Mouse (Mus musculus) midbrain, embryonic 14.5 days (tissue): Measurements from ENCODE around the gene Ube2q1. TPM values are rescaled to one million over a fixed set of nuclear protein-coding genes. Genes with fewer than 3 reads are reported as not detected.
"Not testable (repeated sequence)": the region's sequence is repeated elsewhere in the genome, so short reads cannot be mapped to it uniquely, and the experiment has no call there.

Experiments used
- ATAC-seq: fragments of 200-750 bp; cut with Nextera tagmentation; 2 replicates; pipeline ENCODE4 v1.8.0; 2017; ENCODE audit warnings: moderate number of reproducible peaks, moderate library complexity; ENCODE audit not compliant: low FRiP score, low TSS enrichment
- DNase-seq: peaks from one replicate; pipeline ENCODE4 v3.0.0-alpha.2; 2015
- H3K27ac ChIP-seq: fragments of 300-500 bp; sonication (generic); replicated peaks from 2 replicates; pipeline ENCODE4 v1.5.1; 2014; ENCODE audit warnings: mild to moderate bottlenecking, low read depth, low read length, moderate library complexity
- H3K27me3 ChIP-seq: fragments of 300-500 bp; sonication (generic); 2 replicates; pipeline ENCODE4 v1.6.1; 2014; ENCODE audit warnings: low read length, control low read depth, mixed read lengths; ENCODE audit not compliant: control insufficient read depth, insufficient read depth
- H3K36me3 ChIP-seq: fragments of 300-500 bp; sonication (generic); 2 replicates; pipeline ENCODE4 v1.6.1; 2014; ENCODE audit warnings: low read length, control low read depth; ENCODE audit not compliant: control insufficient read depth, insufficient read depth
- H3K4me1 ChIP-seq: fragments of 300-500 bp; sonication (generic); 2 replicates; pipeline ENCODE4 v1.6.1; 2014; ENCODE audit warnings: mild to moderate bottlenecking, antibody characterized with exemption, low read length, control low read depth; ENCODE audit not compliant: control insufficient read depth, insufficient read depth
- H3K4me2 ChIP-seq: fragments of 300-500 bp; sonication (generic); 2 replicates; pipeline ENCODE4 v1.6.1; 2014; ENCODE audit warnings: mild to moderate bottlenecking, low read length, moderate library complexity
- H3K4me3 ChIP-seq: fragments of 300-500 bp; sonication (generic); replicated peaks from 2 replicates; pipeline ENCODE4 v1.5.1; 2014; ENCODE audit warnings: low read depth, low read length
- H3K9ac ChIP-seq: fragments of 300-500 bp; sonication (generic); replicated peaks from 2 replicates; pipeline ENCODE4 v1.6.1; 2014; ENCODE audit warnings: mild to moderate bottlenecking, low read length, moderate library complexity
- H3K9me3 ChIP-seq: fragments of 300-500 bp; sonication (generic); 2 replicates; pipeline ENCODE4 v1.6.1; 2016; ENCODE audit warnings: low read length, control low read depth, mixed read lengths; ENCODE audit not compliant: control insufficient read depth
- WGBS: fragments of 180-500 bp; shearing (Covaris S2); extraction: QIAGEN DNeasy Blood & Tissue Kit; methylation state at CpG from one replicate; pipeline ENCODE4 v1.1.7; 2014; 5-methylcytosine and 5-hydroxymethylcytosine counted together
- polyA plus RNA-seq: library from polyadenylated mRNA; unstranded; fragments of >200 nt; fragmentation: Nextera tagmentation; extraction: Ambion mirVana; gene quantifications from 2 replicates; pipeline ENCODE4 v1.2.1, GENCODE M21; 2014

Ube2q1 gene
- polyA plus RNA-seq, 1 experiment from 2014 or later: 25.0 TPM

DNA sequence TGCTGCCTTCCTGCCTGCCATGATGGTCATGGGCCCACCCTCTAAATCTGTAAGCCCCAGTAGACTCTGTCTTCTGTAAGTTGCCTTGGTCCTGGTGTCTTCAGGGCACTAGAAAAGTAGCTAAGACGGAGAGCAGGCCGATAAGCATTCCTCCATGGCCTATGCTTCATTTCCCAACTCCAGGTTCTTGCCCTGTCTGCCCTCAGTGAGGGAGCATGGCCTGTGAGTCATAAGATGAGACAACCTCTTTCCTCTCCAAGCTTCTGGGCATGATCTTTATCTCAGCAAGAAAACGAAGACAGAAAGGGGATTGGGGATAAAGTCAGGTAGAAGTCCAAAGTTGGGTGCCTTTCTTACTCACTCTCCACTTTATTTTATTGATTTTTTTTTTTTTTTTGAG, 25.1 kb downstream of the Ube2q1 start:
- Histone ChIP-seq H3K4me2 (no peak overlapping the region), H3K27ac (no peak overlapping the region), H3K9ac (no peak overlapping the region), H3K27me3 (no peaks in the 10 kb centered on the region), H3K36me3 (no peaks in the 10 kb centered on the region), H3K4me3 (no peak overlapping the region), H3K9me3 (no peaks in the 10 kb centered on the region), H3K4me1 (no peaks in the 10 kb centered on the region)
- DNase-seq: no peak
- 89% methylated on average over 3 of the region's 3 CpGs for WGBS
- no peak for ATAC-seq

GRCm38 (mm10) chr3:89799476-89799875, 26.1 kb downstream of the Ube2q1 start:
- H3K4me2 ChIP-seq: peak overlapping the region; percentile 17; the same call in 1 of the 2 replicates
- no peaks in the 10 kb centered on the region for H3K27me3 ChIP-seq
- no peak overlapping the region for H3K4me3 ChIP-seq
- no peak overlapping the region for H3K27ac ChIP-seq
- WGBS: 3% methylated on average over 13 of the region's 13 CpGs
- DNase-seq (no peak), ATAC-seq (no peak)
- no peak overlapping the region for H3K9ac ChIP-seq
- no peaks in the 10 kb centered on the region for H3K36me3 ChIP-seq
- H3K4me1 ChIP-seq: no peaks in the 10 kb centered on the region
- no peaks in the 10 kb centered on the region for H3K9me3 ChIP-seq

- not testable (repeated sequence) for H3K27ac ChIP-seq, H3K9me3 ChIP-seq, H3K4me1 ChIP-seq, H3K4me2 ChIP-seq, H3K9ac ChIP-seq, ATAC-seq, DNase-seq, H3K36me3 ChIP-seq, H3K27me3 ChIP-seq, H3K4me3 ChIP-seq
- WGBS: 36% methylated on average over 3 of the region's 3 CpGs
These were observed 26.7 kb downstream of the Ube2q1 start for GRCm38 (mm10) chr3:89800078-89800477.

- Histone ChIP-seq H3K27ac (no peak overlapping the region), H3K9ac (no peak overlapping the region), H3K4me1 (no peaks in the 10 kb centered on the region), H3K27me3 (no peaks in the 10 kb centered on the region), H3K9me3 (no peaks in the 10 kb centered on the region), H3K4me2 (no peak overlapping the region), H3K36me3 (no peaks in the 10 kb centered on the region), H3K4me3 (no peak overlapping the region)
- 70% methylated on average over 5 of the region's 5 CpGs for WGBS
- no peak for DNase-seq
- no peak for ATAC-seq
These were observed 27.5 kb downstream of the Ube2q1 start for GRCm38 (mm10) chr3:89800774-89801506.

GRCm38 (mm10) chr3:89801507-89801847, 28.1 kb downstream of the Ube2q1 start:
- DNase-seq (no peak), ATAC-seq (no peak)
- no peak overlapping the region for H3K4me3 ChIP-seq
- no peaks in the 10 kb centered on the region for H3K27me3 ChIP-seq
- WGBS: 48% methylated on average over 3 of the region's 3 CpGs
- H3K9ac ChIP-seq: no peak overlapping the region
- H3K9me3 ChIP-seq: no peaks in the 10 kb centered on the region
- no peaks in the 10 kb centered on the region for H3K36me3 ChIP-seq
- H3K4me1 ChIP-seq: no peaks in the 10 kb centered on the region
- no peak overlapping the region for H3K27ac ChIP-seq
- no peak overlapping the region for H3K4me2 ChIP-seq

DNA sequence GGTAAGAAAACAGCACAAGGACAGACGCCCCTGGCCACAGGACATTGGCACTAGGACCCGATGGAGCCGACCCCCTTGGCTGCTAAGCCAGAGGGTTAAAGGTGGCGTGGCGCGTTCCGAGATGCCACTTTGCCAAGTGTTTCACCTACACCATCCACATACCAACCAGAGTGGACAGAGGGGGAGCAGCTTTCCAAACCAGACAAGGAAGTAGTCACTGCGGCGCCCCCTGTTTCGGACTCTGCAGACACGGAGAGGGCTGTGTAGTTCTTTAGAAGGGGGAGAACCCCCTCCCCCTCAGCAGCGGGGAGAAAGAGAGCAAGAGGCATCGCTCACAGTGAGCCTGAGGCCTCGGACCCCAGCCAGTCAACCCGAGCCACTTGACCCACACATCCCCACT, 29.5 kb downstream of the Ube2q1 start:
- H3K27ac ChIP-seq: no peak overlapping the region
- H3K36me3 ChIP-seq: no peaks in the 10 kb centered on the region
- H3K27me3 ChIP-seq: no peaks in the 10 kb centered on the region
- no peak for ATAC-seq
- no peaks in the 10 kb centered on the region for H3K4me1 ChIP-seq
- no peak overlapping the region for H3K4me2 ChIP-seq
- DNase-seq: no peak
- no peak overlapping the region for H3K9ac ChIP-seq
- no peaks in the 10 kb centered on the region for H3K9me3 ChIP-seq
- 65% methylated on average over 15 of the region's 15 CpGs for WGBS
- no peak overlapping the region for H3K4me3 ChIP-seq

GRCm38 (mm10) chr3:89805179-89805578, 31.8 kb downstream of the Ube2q1 start:
- ATAC-seq: no peak
- WGBS: 71% methylated on average over 4 of the region's 4 CpGs
- Histone ChIP-seq H3K9me3 (peaks cover 7% of the 10 kb centered on the region; the same call in 1 of the 2 replicates), H3K27me3 (no peaks in the 10 kb centered on the region), H3K4me2 (no peak overlapping the region), H3K27ac (no peak overlapping the region), H3K4me3 (no peak overlapping the region), H3K9ac (no peak overlapping the region), H3K4me1 (no peaks in the 10 kb centered on the region), H3K36me3 (no peaks in the 10 kb centered on the region)
- DNase-seq: no peak

GRCm38 (mm10) chr3:89806751-89807150, 33.3 kb downstream of the Ube2q1 start:
- ATAC-seq (no peak), DNase-seq (no peak)
- H3K27me3 ChIP-seq: no peaks in the 10 kb centered on the region
- no peaks in the 10 kb centered on the region for H3K4me1 ChIP-seq
- no peak overlapping the region for H3K4me3 ChIP-seq
- H3K27ac ChIP-seq: no peak overlapping the region
- H3K9me3 ChIP-seq: peaks cover 10% of the 10 kb centered on the region; the same call in 1 of the 2 replicates
- no peak overlapping the region for H3K9ac ChIP-seq
- no peak overlapping the region for H3K4me2 ChIP-seq
- 94% methylated on average over 2 of the region's 2 CpGs for WGBS
- no peaks in the 10 kb centered on the region for H3K36me3 ChIP-seq

DNA sequence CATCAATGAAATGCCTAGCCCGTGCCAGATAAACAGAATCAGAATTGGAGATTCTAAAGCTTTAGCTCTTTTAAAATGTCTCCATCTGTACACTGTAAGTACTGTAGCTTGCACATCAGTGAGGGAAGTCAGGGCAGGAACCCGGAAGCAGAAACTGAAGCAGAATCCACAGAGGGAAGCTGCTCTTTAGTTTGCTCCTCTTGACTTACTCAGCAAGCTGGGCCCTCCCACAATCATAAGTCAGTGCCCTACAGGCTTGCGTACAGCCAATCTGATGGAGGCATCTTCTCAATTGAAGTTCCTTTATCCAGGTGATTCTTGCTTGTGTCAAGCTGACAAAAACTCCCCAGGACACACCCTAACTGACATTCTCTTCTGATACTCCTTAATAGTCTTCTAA, 33.8 kb downstream of the Ube2q1 start:
- Histone ChIP-seq H3K27ac (no peak overlapping the region), H3K9me3 (peaks cover 10% of the 10 kb centered on the region; the same call in 1 of the 2 replicates), H3K9ac (no peak overlapping the region), H3K4me2 (no peak overlapping the region), H3K4me1 (no peaks in the 10 kb centered on the region), H3K36me3 (no peaks in the 10 kb centered on the region), H3K4me3 (no peak overlapping the region), H3K27me3 (no peaks in the 10 kb centered on the region)
- 96% methylated on average over 3 of the region's 3 CpGs for WGBS
- ATAC-seq: no peak
- no peak for DNase-seq
